In the genomic region with DNA sequence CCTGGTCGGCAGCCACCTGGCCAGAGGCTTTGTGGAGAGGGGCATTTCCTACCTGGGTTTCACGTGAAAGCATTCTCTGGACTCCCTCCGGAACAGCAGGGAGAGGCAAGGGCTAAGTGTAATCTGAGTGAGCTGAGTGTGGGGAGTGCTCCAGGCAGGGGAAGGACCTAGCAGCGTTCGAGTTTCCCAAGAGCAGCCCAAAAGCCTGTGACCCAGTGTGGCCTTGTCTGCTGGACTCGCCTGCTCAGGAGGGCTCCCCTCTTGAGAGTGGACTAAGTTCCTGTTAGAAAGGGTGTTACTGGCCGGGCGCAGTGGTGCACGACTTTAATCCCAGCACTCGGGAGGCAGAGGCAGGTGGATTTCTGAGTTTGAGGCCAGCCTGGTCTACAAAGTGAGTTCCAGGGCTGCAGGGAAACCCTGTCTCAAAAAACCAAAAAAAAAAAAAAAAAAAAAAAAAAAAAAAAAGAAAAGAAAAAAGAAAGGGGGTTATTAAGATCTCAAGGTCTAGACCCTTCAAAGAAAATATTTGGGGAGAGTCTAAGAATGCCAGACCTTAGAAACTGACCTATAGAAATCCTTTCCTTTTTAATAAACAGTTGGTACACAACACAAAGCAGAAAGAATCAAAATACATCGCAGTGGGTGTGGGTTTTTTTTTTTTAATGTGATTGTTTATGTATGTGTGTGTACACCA, we compare ENCODE assay signal across 9 mouse cellular contexts. TPM values are rescaled to one million over a fixed set of nuclear protein-coding genes. Genes with fewer than 3 reads are reported as not detected.
DNase-seq lines count a peak whose midpoint lies in the region; ATAC-seq and TF ChIP-seq lines count a peak whose summit lies in the region.
"Had no signal": no experiment of that assay in that cellular context is flagged by ENCODE, and none has a peak within 500 bp of the region (broad histone marks: within the 10 kb centered on the region; RNA-seq: fewer than 3 reads in every experiment).

No protein-coding gene starts in this region.

- no peak overlapping the region for H3K9ac ChIP-seq in kidney, postnatal 0 days (ENCODE audit: low read depth, low read length)
- H3K9ac ChIP-seq in midbrain, embryonic 14.5 days (replicated peaks; ENCODE audit: low read length): 0 out of 2 replicates have a peak overlapping the region, but pooled peaks have one; percentile 16

- H3K4me2 ChIP-seq in kidney, postnatal 0 days (ENCODE audit: low read length): no peak overlapping the region
- H3K4me2 ChIP-seq in midbrain, embryonic 14.5 days (ENCODE audit: low read length): no peak overlapping the region; the same call in 1 of the 2 replicates

- H3K4me1 ChIP-seq in kidney, postnatal 0 days (replicated peaks; ENCODE audit: insufficient read depth, low read length): no peaks in the 10 kb centered on the region
- peaks cover 4% of the 10 kb centered on the region; the same call in 1 of the 2 replicates for H3K4me1 ChIP-seq in brown adipose tissue, adult 24 weeks (ENCODE audit: control insufficient read depth, insufficient read depth, insufficient read length, low read length)
- peaks cover 33% of the 10 kb centered on the region for H3K4me1 ChIP-seq in hindbrain, embryonic 10.5 days (replicated peaks)
- H3K4me1 ChIP-seq in midbrain, embryonic 14.5 days (ENCODE audit: control insufficient read depth, insufficient read depth, low read length): peaks cover 16% of the 10 kb centered on the region

- H3K9me3 ChIP-seq in kidney, postnatal 0 days (replicated peaks; ENCODE audit: low read length): no peaks in the 10 kb centered on the region
- no peaks in the 10 kb centered on the region for H3K9me3 ChIP-seq in hindbrain, embryonic 10.5 days
- H3K9me3 ChIP-seq in midbrain, embryonic 14.5 days (ENCODE audit: control insufficient read depth, low read length): no peaks in the 10 kb centered on the region
- H3K9me3 ChIP-seq: liver, embryonic 15.5 days had no signal

- no peak for ATAC-seq in kidney, postnatal 0 days (replicated peaks; ENCODE audit: low FRiP score, low read depth)
- no peak for ATAC-seq in midbrain, embryonic 14.5 days (ENCODE audit: low FRiP score, low TSS enrichment)

- 50% methylated on average over 11 of the region's 11 CpGs for WGBS in kidney, postnatal 0 days
- WGBS in hindbrain, embryonic 10.5 days: 53% methylated on average over 11 of the region's 11 CpGs
- WGBS in midbrain, embryonic 14.5 days: 63% methylated on average over 11 of the region's 11 CpGs

- DNase-seq in kidney, postnatal 0 days (ENCODE audit: low spot score): no peak
- DNase-seq in kidney, postnatal 10 days: no peak
- DNase-seq in hindbrain, embryonic 10.5 days (ENCODE audit: low spot score): no peak
- no peak for DNase-seq in midbrain, embryonic 14.5 days
- no peak for DNase-seq in urinary bladder, postnatal 14 days (ENCODE audit: low spot score)
- DNase-seq in kidney, adult 11 months: no peak
- DNase-seq: heart, postnatal 14 days had no signal

- peaks cover 21% of the 10 kb centered on the region for H3K36me3 ChIP-seq in kidney, postnatal 0 days (ENCODE audit: insufficient read depth, low read length)
- H3K36me3 ChIP-seq in hindbrain, embryonic 10.5 days: peaks cover 33% of the 10 kb centered on the region
- peaks cover 31% of the 10 kb centered on the region for H3K36me3 ChIP-seq in midbrain, embryonic 14.5 days (ENCODE audit: control insufficient read depth, insufficient read depth, low read length)

- H3K4me3 ChIP-seq in kidney, postnatal 0 days (replicated peaks; ENCODE audit: low read depth, low read length): no peak overlapping the region
- H3K4me3 ChIP-seq in brown adipose tissue, adult 24 weeks (ENCODE audit: insufficient read depth, low read depth, low read length): no peak overlapping the region
- no peak overlapping the region for H3K4me3 ChIP-seq in hindbrain, embryonic 10.5 days
- no peak overlapping the region; the same call in 1 of the 2 replicates for H3K4me3 ChIP-seq in midbrain, embryonic 14.5 days (replicated peaks; ENCODE audit: low read depth, low read length)

- H3K27me3 ChIP-seq in kidney, postnatal 0 days (ENCODE audit: insufficient read depth, low read length): no peaks in the 10 kb centered on the region
- H3K27me3 ChIP-seq in hindbrain, embryonic 10.5 days (ENCODE audit: insufficient read depth, poor library complexity, severe bottlenecking): no peaks in the 10 kb centered on the region
- no peaks in the 10 kb centered on the region for H3K27me3 ChIP-seq in midbrain, embryonic 14.5 days (ENCODE audit: control insufficient read depth, insufficient read depth, low read length)
- H3K27me3 ChIP-seq: liver, embryonic 15.5 days had no signal

- TF ChIP-seq CTCF in kidney, postnatal 0 days (IDR thresholded peaks at IDR 0.05; ENCODE audit: low read depth): no peak

- H3K27ac ChIP-seq in kidney, postnatal 0 days: peak overlapping the region; percentile 8; the same call in 1 of the 2 replicates
- H3K27ac ChIP-seq in brown adipose tissue, adult 24 weeks (replicated peaks; ENCODE audit: low read depth, low read length): 0 out of 2 replicates have a peak overlapping the region, but pooled peaks have one; percentile 20
- peak overlapping the region; percentile 62 for H3K27ac ChIP-seq in hindbrain, embryonic 10.5 days
- H3K27ac ChIP-seq in midbrain, embryonic 14.5 days (replicated peaks; ENCODE audit: low read depth, low read length): peak overlapping the region; percentile 92; the same call in 1 of the 2 replicates

RNA-seq across cellular contexts. Expression of a gene that starts 1.0 kb away (rescaled TPM):
- 5.1 and 5.6 TPM in 2 replicates for polyA plus RNA-seq in kidney, postnatal 0 days (2015; fragmentation: Nextera tagmentation; extraction: Ambion mirVana)
- polyA plus RNA-seq in brown adipose tissue, adult 24 weeks (2012; ENCODE audit: insufficient read depth, insufficient read length, missing spikeins): 0.59 and 2.0 TPM in 2 replicates
- polyA plus RNA-seq in hindbrain, embryonic 10.5 days (2016; fragmentation: Nextera tagmentation; extraction: Ambion mirVana): 10.0 and 12.3 TPM in 2 replicates
- polyA plus RNA-seq in midbrain, embryonic 14.5 days (2014; fragmentation: Nextera tagmentation; extraction: Ambion mirVana): 32.4 and 36.5 TPM in 2 replicates

RNA-seq across cellular contexts. Expression of a gene that starts 40.8 kb away (rescaled TPM):
- 87.7 and 96.4 TPM in 2 replicates for polyA plus RNA-seq in kidney, postnatal 0 days (2015; fragmentation: Nextera tagmentation; extraction: Ambion mirVana)
- polyA plus RNA-seq in brown adipose tissue, adult 24 weeks (2012; ENCODE audit: insufficient read depth, insufficient read length, missing spikeins): 56.3 and 58.1 TPM in 2 replicates
- polyA plus RNA-seq in hindbrain, embryonic 10.5 days (2016; fragmentation: Nextera tagmentation; extraction: Ambion mirVana): 77.7 and 90.1 TPM in 2 replicates
- polyA plus RNA-seq in midbrain, embryonic 14.5 days (2014; fragmentation: Nextera tagmentation; extraction: Ambion mirVana): 114 and 138 TPM in 2 replicates

RNA-seq across cellular contexts. Expression of a gene that starts 44.4 kb away (rescaled TPM):
- polyA plus RNA-seq in kidney, postnatal 0 days (2015; fragmentation: Nextera tagmentation; extraction: Ambion mirVana): 0.61 and 0.95 TPM in 2 replicates
- polyA plus RNA-seq in brown adipose tissue, adult 24 weeks (2012; ENCODE audit: insufficient read depth, insufficient read length, missing spikeins): 1.3 and 1.8 TPM in 2 replicates
- 0.73 and 1.0 TPM in 2 replicates for polyA plus RNA-seq in hindbrain, embryonic 10.5 days (2016; fragmentation: Nextera tagmentation; extraction: Ambion mirVana)
- 0.62 and 0.67 TPM in 2 replicates for polyA plus RNA-seq in midbrain, embryonic 14.5 days (2014; fragmentation: Nextera tagmentation; extraction: Ambion mirVana)

RNA-seq across cellular contexts. Expression of a gene that starts 57.4 kb away (rescaled TPM):
- 716 and 863 TPM in 2 replicates for polyA plus RNA-seq in kidney, postnatal 0 days (2015; fragmentation: Nextera tagmentation; extraction: Ambion mirVana)
- polyA plus RNA-seq in brown adipose tissue, adult 24 weeks (2012; ENCODE audit: insufficient read depth, insufficient read length, missing spikeins): 268 and 348 TPM in 2 replicates
- polyA plus RNA-seq in hindbrain, embryonic 10.5 days (2016; fragmentation: Nextera tagmentation; extraction: Ambion mirVana): 381 and 439 TPM in 2 replicates
- 363 and 413 TPM in 2 replicates for polyA plus RNA-seq in midbrain, embryonic 14.5 days (2014; fragmentation: Nextera tagmentation; extraction: Ambion mirVana)

Comparison
In these comparisons a context has a peak if more than half of its experiments do, and no peak if none do; other contexts are left out.
1. H3K27ac ChIP-seq: peak in every context shown above with its lines; median percentile 92 in midbrain, embryonic 14.5 days; 62 in hindbrain, embryonic 10.5 days; 20 in brown adipose tissue, adult 24 weeks; 8 in kidney, postnatal 0 days.